Mouse (Mus musculus) lung, adult 2 months (tissue): ENCODE results near the gene Lrch1.

Source experiments
- CTCF ChIP-seq: fragments of 200-500 bp; IDR thresholded peaks from 2 replicates; pipeline ENCODE4 v1.5.1; 2011; ENCODE audit warnings: mild to moderate bottlenecking, low read length, control low read depth; ENCODE audit not compliant: insufficient read depth
- POLR2A ChIP-seq: fragments of 200-500 bp; IDR thresholded peaks from 2 replicates; pipeline ENCODE4 v1.6.1; 2011; ENCODE audit warnings: low read depth, mild to moderate bottlenecking, control low read depth, low read length, borderline replicate concordance; ENCODE audit errors: extremely low read depth

GRCm38 (mm10) chr14:74864805-74865483 is 82.7 kb downstream of the Lrch1 start:
- TF ChIP-seq POLR2A (no peak), CTCF (no peak)
